8 mouse cellular contexts compared by ENCODE assay signal in genomic region chr6:54595330-54595878, GRCm38 (mm10). TPM values are rescaled to one million over a fixed set of nuclear protein-coding genes. Genes with fewer than 3 reads are reported as not detected.
A peak's percentile ranks its signal among the peaks of the same experiment; 100 is the strongest.
DNase-seq lines count a peak whose midpoint lies in the region; ATAC-seq and TF ChIP-seq lines count a peak whose summit lies in the region.

No protein-coding gene starts in this region.

- ATAC-seq in limb, embryonic 13.5 days (ENCODE audit: low FRiP score, low read depth) = no peak; the same call in 1 of the 2 replicates
- ATAC-seq in stomach, postnatal 0 days (ENCODE audit: low FRiP score, low TSS enrichment) = peak; percentile 81

- 1% methylated on average over 47 of the region's 48 CpGs for WGBS in cerebellum, adult 2 months
- under 1% methylated on average over 47 of the region's 48 CpGs for WGBS in limb, embryonic 13.5 days
- under 1% methylated on average over 46 of the region's 48 CpGs for WGBS in stomach, postnatal 0 days

- H3K27ac ChIP-seq in cerebellum, adult 2 months (ENCODE audit: insufficient read depth, low read length) = peak overlapping the region; percentile 34
- peak overlapping the region; percentile 65 for H3K27ac ChIP-seq in limb, embryonic 13.5 days
- H3K27ac ChIP-seq in stomach, postnatal 0 days (replicated peaks) = peak overlapping the region; percentile 78

- H3K4me1 ChIP-seq in cerebellum, adult 2 months (ENCODE audit: control insufficient read depth, insufficient read depth, low read length) = peaks cover 9% of the 10 kb centered on the region
- peaks cover 47% of the 10 kb centered on the region for H3K4me1 ChIP-seq in limb, embryonic 13.5 days
- H3K4me1 ChIP-seq in stomach, postnatal 0 days (replicated peaks; ENCODE audit: control insufficient read depth, insufficient read depth) = no peaks in the 10 kb centered on the region

- intact Hi-C loops in left cerebral cortex, postnatal 36 days (cut with DNase I) = loop anchor here (2.0 to 10.0 kb wide), 3 partner anchors 85 to 559 kb away; partner anchors contain the start of gene Mturn

- no peak for TF ChIP-seq CTCF in cerebellum, adult 2 months (IDR thresholded peaks at IDR 0.05; ENCODE audit: borderline replicate concordance, insufficient read depth, low read depth, low read length)
- peak; percentile 18; the same call in 1 of the 2 replicates for TF ChIP-seq CTCF in stomach, postnatal 0 days (IDR thresholded peaks at IDR 0.05; ENCODE audit: low read depth)

- DNase-seq in cerebellum, adult 2 months = no peak
- DNase-seq in cerebellum, postnatal 25 days = no peak
- DNase-seq in ovary, postnatal 14 days (ENCODE audit: low spot score) = peak; percentile 13
- no peak for DNase-seq in ovary, adult 18-20 months (ENCODE audit: low spot score)
- DNase-seq in stomach, postnatal 0 days (ENCODE audit: low spot score) = no peak
- no peak for DNase-seq in layer of hippocampus, postnatal 36 days
- no peak for DNase-seq in left cerebral cortex, postnatal 36 days (ENCODE audit: low spot score in 2 of 2)

- H3K9ac ChIP-seq in limb, embryonic 13.5 days = peak overlapping the region; percentile 93
- H3K9ac ChIP-seq in stomach, postnatal 0 days (ENCODE audit: low read length) = peak overlapping the region; percentile 79

- TF ChIP-seq EP300 in stomach, postnatal 0 days (optimal IDR thresholded peaks at IDR 0.05) = no peak

- no peak for TF ChIP-seq POLR2A in cerebellum, adult 2 months (IDR thresholded peaks at IDR 0.05; ENCODE audit: borderline replicate concordance, insufficient read depth, low read length)

- peak overlapping the region; percentile 78 for H3K4me2 ChIP-seq in limb, embryonic 13.5 days (replicated peaks)
- peak overlapping the region; percentile 75 for H3K4me2 ChIP-seq in stomach, postnatal 0 days (replicated peaks; ENCODE audit: low read depth)

- no peaks in the 10 kb centered on the region for H3K27me3 ChIP-seq in cerebellum, adult 2 months (ENCODE audit: control insufficient read depth, insufficient read depth, low read length)
- H3K27me3 ChIP-seq in limb, embryonic 13.5 days = no peaks in the 10 kb centered on the region
- H3K27me3 ChIP-seq in stomach, postnatal 0 days (ENCODE audit: control insufficient read depth, insufficient read depth, low read length) = no peaks in the 10 kb centered on the region

- H3K9me3 ChIP-seq in limb, embryonic 13.5 days = no peaks in the 10 kb centered on the region
- no peaks in the 10 kb centered on the region for H3K9me3 ChIP-seq in stomach, postnatal 0 days (ENCODE audit: control insufficient read depth, low read length)

- H3K36me3 ChIP-seq in limb, embryonic 13.5 days = no peaks in the 10 kb centered on the region
- H3K36me3 ChIP-seq in stomach, postnatal 0 days (ENCODE audit: control insufficient read depth, insufficient read depth, low read length) = no peaks in the 10 kb centered on the region

- H3K4me3 ChIP-seq in cerebellum, adult 2 months (replicated peaks; ENCODE audit: insufficient read depth, low read depth, low read length) = peak overlapping the region; percentile 94
- peak overlapping the region; percentile 94 for H3K4me3 ChIP-seq in limb, embryonic 13.5 days
- peak overlapping the region; percentile 92 for H3K4me3 ChIP-seq in stomach, postnatal 0 days (ENCODE audit: low read depth, low read length)

RNA-seq across cellular contexts. Expression of gene Plekha8, which starts 0.5 kb away (rescaled TPM):
- polyA plus RNA-seq in cerebellum, adult 2 months (2012; rRNA removed) = 11.8 and 12.1 TPM in 2 replicates
- polyA plus RNA-seq in limb, embryonic 13.5 days (2015; fragmentation: Nextera tagmentation; extraction: Ambion mirVana) = 14.6 and 16.7 TPM in 2 replicates
- 5.3 and 5.4 TPM in 2 replicates for polyA plus RNA-seq in stomach, postnatal 0 days (2015; fragmentation: Nextera tagmentation; extraction: Ambion mirVana)
- 10 to 100 TPM; 13.0 to 14.0 TPM for total RNA-seq in layer of hippocampus, postnatal 36 days (2021)
- total RNA-seq in left cerebral cortex, postnatal 36 days (2021) = 10 to 100 TPM; 12.3 to 12.6 TPM

RNA-seq across cellular contexts. Expression of gene Fkbp14, which starts 1.7 kb away (rescaled TPM):
- 14.8 and 15.7 TPM in 2 replicates for polyA plus RNA-seq in cerebellum, adult 2 months (2012; rRNA removed)
- 44.1 and 51.3 TPM in 2 replicates for polyA plus RNA-seq in limb, embryonic 13.5 days (2015; fragmentation: Nextera tagmentation; extraction: Ambion mirVana)
- polyA plus RNA-seq in stomach, postnatal 0 days (2015; fragmentation: Nextera tagmentation; extraction: Ambion mirVana) = 9.7 and 12.4 TPM in 2 replicates
- 10 to 100 TPM; 14.5 to 14.8 TPM for total RNA-seq in layer of hippocampus, postnatal 36 days (2021)
- 1 to 10 TPM; 7.3 to 9.9 TPM for total RNA-seq in left cerebral cortex, postnatal 36 days (2021)

RNA-seq across cellular contexts. Expression of gene Scrn1, which starts 29.1 kb away (rescaled TPM):
- 132 and 145 TPM in 2 replicates for polyA plus RNA-seq in cerebellum, adult 2 months (2012; rRNA removed)
- polyA plus RNA-seq in limb, embryonic 13.5 days (2015; fragmentation: Nextera tagmentation; extraction: Ambion mirVana) = 11.5 and 13.0 TPM in 2 replicates
- polyA plus RNA-seq in stomach, postnatal 0 days (2015; fragmentation: Nextera tagmentation; extraction: Ambion mirVana) = 3.4 and 5.7 TPM in 2 replicates
- 10 to 100 TPM; 94.4 to 96.4 TPM for total RNA-seq in layer of hippocampus, postnatal 36 days (2021)
- total RNA-seq in left cerebral cortex, postnatal 36 days (2021) = 100 to 1,000 TPM; 145 to 155 TPM
